Mouse (Mus musculus): ENCODE data around the gene Dclk1. TPM values are rescaled to one million over a fixed set of nuclear protein-coding genes. Genes with fewer than 3 reads are reported as not detected.

Dclk1 gene
- polyA plus RNA-seq, 1 experiment from 2014 or later: 11.8 TPM

DNA sequence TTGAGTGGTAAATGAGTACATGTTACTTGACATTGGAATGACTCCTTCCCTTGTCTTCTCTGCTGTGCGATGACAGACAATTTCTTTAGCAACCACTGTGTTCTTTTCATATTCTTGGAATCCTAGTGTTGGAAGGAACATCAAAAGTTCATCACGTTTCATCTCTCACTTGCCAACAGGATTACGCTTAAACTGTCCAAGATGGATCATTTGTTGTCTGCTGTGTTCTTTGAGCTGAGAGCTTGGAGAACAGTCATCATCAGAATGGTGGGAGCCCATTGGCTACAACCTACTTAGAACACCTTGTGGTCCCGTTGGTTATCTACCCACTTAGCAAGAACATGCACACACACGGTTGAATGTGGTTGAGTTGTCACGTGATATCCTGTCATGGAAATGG, 136.4 kb downstream of the Dclk1 start:
- no peak overlapping the region for H3K9ac ChIP-seq (ENCODE audit: low read length)
- H3K9me3 ChIP-seq (replicated peaks; ENCODE audit: control insufficient read depth, low read length): no peaks in the 10 kb centered on the region
- whole genome bisulfite sequencing: 94% methylated on average over 6 of the region's 6 CpGs
- no peak overlapping the region for H3K27ac ChIP-seq (ENCODE audit: low read length)
- no peaks in the 10 kb centered on the region for H3K36me3 ChIP-seq (ENCODE audit: control insufficient read depth, insufficient read depth, low read length)
- no peak overlapping the region for H3K4me3 ChIP-seq (replicated peaks; ENCODE audit: low read length)
- no peak overlapping the region for H3K4me2 ChIP-seq (ENCODE audit: low read depth, low read length)
- H3K27me3 ChIP-seq (ENCODE audit: control insufficient read depth, insufficient read depth, low read length): no peaks in the 10 kb centered on the region
- H3K4me1 ChIP-seq (ENCODE audit: control insufficient read depth, insufficient read depth, low read length): no peaks in the 10 kb centered on the region
- no peak for ATAC-seq (ENCODE audit: insufficient read depth, low FRiP score)

DNA sequence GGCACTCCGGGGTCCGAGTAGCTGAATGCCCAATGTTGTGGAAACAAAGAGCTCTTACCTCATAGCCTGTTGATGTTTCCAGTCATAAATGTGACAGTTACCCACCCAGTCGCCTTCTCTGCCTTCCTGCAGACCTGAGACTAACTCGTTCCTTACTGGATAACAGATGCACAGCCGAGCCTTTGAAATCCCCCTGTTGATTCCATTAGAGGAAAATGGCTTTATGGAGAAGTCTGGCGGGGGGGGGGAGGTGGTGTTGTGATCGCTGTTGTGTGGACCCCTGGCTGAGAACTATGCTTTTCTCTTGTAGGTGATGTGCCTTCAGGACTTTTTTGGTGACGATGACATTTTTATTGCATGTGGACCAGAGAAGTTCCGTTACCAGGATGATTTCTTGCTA, 138.3 kb downstream of the Dclk1 start:
- no peak overlapping the region for H3K27ac ChIP-seq (ENCODE audit: low read length)
- no peak overlapping the region for H3K9ac ChIP-seq (ENCODE audit: low read length)
- H3K4me3 ChIP-seq (replicated peaks; ENCODE audit: low read length): no peak overlapping the region
- ATAC-seq (ENCODE audit: insufficient read depth, low FRiP score): no peak
- 60% methylated on average over 9 of the region's 9 CpGs for WGBS
- H3K4me2 ChIP-seq (ENCODE audit: low read depth, low read length): no peak overlapping the region
- H3K27me3 ChIP-seq (ENCODE audit: control insufficient read depth, insufficient read depth, low read length): no peaks in the 10 kb centered on the region
- no peaks in the 10 kb centered on the region for H3K9me3 ChIP-seq (replicated peaks; ENCODE audit: control insufficient read depth, low read length)
- no peaks in the 10 kb centered on the region for H3K4me1 ChIP-seq (ENCODE audit: control insufficient read depth, insufficient read depth, low read length)
- no peaks in the 10 kb centered on the region for H3K36me3 ChIP-seq (ENCODE audit: control insufficient read depth, insufficient read depth, low read length)

DNA sequence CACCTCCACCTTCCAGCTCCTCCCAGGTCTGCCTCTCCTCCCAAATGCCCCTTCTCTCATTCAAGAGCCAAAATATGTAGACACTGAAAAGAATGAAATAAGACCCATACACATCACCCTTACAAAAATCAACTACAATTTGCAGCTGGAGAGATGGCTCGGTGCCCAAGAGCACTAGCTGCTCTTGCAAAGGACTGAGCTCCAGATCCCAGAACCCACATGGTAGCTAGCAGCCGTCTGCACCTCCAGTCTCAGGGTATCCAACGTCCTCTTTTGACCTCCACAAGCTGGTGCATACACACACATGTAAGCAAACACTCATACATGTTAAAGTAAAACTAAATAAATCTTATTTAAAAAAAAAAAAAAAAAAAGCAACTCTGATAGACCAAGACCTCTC, 150.4 kb downstream of the Dclk1 start:
- H3K27me3 ChIP-seq (ENCODE audit: control insufficient read depth, insufficient read depth, low read length): no peaks in the 10 kb centered on the region
- H3K27ac ChIP-seq (ENCODE audit: low read length): no peak overlapping the region
- 0 out of 2 replicates have a peak, but pooled peaks cover 2% of the 10 kb centered on the region for H3K4me1 ChIP-seq (ENCODE audit: control insufficient read depth, insufficient read depth, low read length)
- WGBS: 54% methylated on average over 3 of the region's 3 CpGs
- no peak for ATAC-seq (ENCODE audit: insufficient read depth, low FRiP score)
- no peaks in the 10 kb centered on the region for H3K36me3 ChIP-seq (ENCODE audit: control insufficient read depth, insufficient read depth, low read length)
- no peak overlapping the region for H3K9ac ChIP-seq (ENCODE audit: low read length)
- H3K9me3 ChIP-seq (replicated peaks; ENCODE audit: control insufficient read depth, low read length): no peaks in the 10 kb centered on the region
- H3K4me3 ChIP-seq (replicated peaks; ENCODE audit: low read length): no peak overlapping the region
- no peak overlapping the region for H3K4me2 ChIP-seq (ENCODE audit: low read depth, low read length)

DNA sequence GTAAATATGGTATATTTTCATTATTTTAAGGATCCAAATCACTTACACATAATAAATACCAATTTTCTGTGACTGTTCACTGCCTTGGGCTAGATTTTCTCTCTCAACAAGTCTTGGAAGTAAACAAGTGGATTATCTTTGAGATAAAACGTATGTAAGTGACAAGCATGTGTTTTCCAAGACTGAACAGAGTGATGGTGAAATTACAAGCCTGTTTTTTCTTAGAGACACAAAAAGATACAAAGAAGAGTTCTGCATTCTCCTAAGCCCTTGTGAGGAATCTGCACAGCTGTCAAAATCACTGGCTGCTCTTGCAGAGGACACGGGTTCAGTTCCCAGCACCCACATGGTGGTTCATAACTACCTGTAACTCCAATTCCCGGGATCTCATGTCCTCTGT, 151.4 kb downstream of the Dclk1 start:
- Histone ChIP-seq H3K9ac (ENCODE audit: low read length) (no peak overlapping the region), H3K9me3 (replicated peaks; ENCODE audit: control insufficient read depth, low read length) (no peaks in the 10 kb centered on the region), H3K4me1 (ENCODE audit: control insufficient read depth, insufficient read depth, low read length) (0 out of 2 replicates have a peak, but pooled peaks cover 2% of the 10 kb centered on the region), H3K4me3 (replicated peaks; ENCODE audit: low read length) (no peak overlapping the region), H3K27ac (ENCODE audit: low read length) (no peak overlapping the region), H3K36me3 (ENCODE audit: control insufficient read depth, insufficient read depth, low read length) (no peaks in the 10 kb centered on the region), H3K27me3 (ENCODE audit: control insufficient read depth, insufficient read depth, low read length) (no peaks in the 10 kb centered on the region), H3K4me2 (ENCODE audit: low read depth, low read length) (no peak overlapping the region)
- no peak for ATAC-seq (ENCODE audit: insufficient read depth, low FRiP score)
- 65% methylated on average over 3 of the region's 3 CpGs for WGBS

DNA sequence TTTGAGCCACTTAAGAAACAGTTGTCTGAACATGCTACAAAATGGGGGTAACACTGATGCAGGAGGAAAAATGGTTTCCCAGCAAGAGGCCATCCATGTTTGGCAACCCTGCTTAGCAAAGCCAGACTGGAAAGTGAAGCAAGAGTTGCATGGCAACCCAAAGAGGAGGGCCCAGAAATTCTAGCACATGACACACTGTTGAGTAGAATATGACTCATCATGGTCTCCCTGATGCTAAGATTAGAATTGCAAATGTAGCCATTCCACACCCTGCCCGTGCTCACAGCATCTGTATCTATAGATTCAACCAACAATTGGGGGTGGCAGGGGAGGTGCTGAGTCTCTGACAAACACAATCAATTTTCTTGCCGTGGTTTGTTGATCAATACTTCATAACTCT, 154.6 kb downstream of the Dclk1 start:
- no peaks in the 10 kb centered on the region for H3K27me3 ChIP-seq (ENCODE audit: control insufficient read depth, insufficient read depth, low read length)
- no peaks in the 10 kb centered on the region for H3K9me3 ChIP-seq (replicated peaks; ENCODE audit: control insufficient read depth, low read length)
- WGBS: 69% methylated on average over 2 of the region's 2 CpGs
- no peak for ATAC-seq (ENCODE audit: insufficient read depth, low FRiP score)
- H3K4me1 ChIP-seq (ENCODE audit: control insufficient read depth, insufficient read depth, low read length): 0 out of 2 replicates have a peak, but pooled peaks cover 2% of the 10 kb centered on the region
- H3K27ac ChIP-seq (ENCODE audit: low read length): no peak overlapping the region
- no peak overlapping the region for H3K9ac ChIP-seq (ENCODE audit: low read length)
- H3K36me3 ChIP-seq (ENCODE audit: control insufficient read depth, insufficient read depth, low read length): no peaks in the 10 kb centered on the region
- no peak overlapping the region for H3K4me2 ChIP-seq (ENCODE audit: low read depth, low read length)
- no peak overlapping the region for H3K4me3 ChIP-seq (replicated peaks; ENCODE audit: low read length)

DNA sequence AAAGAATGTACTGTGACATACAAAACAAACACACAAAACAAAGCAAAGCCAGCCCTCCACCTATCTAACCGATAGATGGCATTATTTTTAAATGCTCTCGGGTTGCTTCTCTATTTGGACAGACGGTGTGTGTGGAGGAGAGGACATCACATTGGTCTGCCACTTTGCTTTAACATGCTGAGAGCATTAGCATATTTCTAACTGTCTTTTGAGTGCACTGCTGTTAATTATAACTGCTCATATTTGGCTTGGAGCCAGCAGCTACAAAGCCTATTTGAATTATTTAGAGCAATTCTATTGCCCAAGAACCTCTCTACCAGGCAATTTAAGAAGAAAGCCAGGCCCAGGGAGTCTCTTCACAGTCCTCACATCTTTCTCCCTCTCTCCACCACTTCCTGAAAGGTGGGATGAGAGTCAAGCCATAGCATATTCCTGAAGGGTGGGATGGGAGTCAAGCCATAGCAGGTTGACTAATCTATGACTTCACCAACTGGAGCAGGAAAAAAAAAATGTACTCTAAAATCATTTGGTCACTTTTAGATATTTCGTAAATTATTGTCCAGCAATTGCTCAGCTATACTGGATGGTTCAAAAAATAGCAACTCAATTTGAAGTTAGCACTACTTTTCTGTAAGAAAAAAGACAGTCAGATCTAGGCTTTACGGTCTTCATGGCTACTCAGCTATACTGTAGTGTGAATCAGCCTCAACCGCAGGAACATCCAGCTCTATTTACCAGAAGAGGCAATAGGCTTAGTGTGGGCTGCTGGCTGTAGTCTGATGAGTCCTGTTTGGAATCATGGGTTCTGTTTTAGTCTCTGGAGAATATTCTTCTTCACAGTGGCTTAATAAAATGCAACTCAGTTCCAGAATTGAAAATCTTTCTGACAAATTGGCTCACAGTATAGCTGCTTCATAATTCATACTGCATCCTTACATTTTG, 155.9 kb downstream of the Dclk1 start:
- no peak overlapping the region for H3K27ac ChIP-seq (ENCODE audit: low read length)
- H3K27me3 ChIP-seq (ENCODE audit: control insufficient read depth, insufficient read depth, low read length): no peaks in the 10 kb centered on the region

DNA sequence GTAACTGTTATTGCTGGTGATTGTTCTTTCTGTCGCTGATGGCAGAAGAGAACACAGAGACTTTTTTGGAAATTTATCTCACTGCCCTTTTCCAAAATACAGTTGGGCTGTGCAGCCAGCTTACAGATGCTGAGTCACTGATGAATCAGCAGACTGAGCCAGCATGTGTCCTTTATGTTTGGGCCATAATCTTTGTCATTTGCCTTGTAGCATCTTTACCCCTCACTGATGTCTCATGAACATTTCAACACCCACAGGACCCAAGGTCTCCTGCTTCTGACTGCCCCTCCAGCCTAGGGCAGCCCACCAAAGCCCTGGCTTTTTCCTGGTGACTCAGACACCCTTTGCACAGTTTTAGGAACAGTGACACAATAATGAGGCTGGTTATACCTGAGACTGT, 159.1 kb downstream of the Dclk1 start:
- H3K36me3 ChIP-seq (ENCODE audit: control insufficient read depth, insufficient read depth, low read length): no peaks in the 10 kb centered on the region
- H3K27me3 ChIP-seq (ENCODE audit: control insufficient read depth, insufficient read depth, low read length): no peaks in the 10 kb centered on the region
- no peak for ATAC-seq (ENCODE audit: insufficient read depth, low FRiP score)
- H3K4me1 ChIP-seq (ENCODE audit: control insufficient read depth, insufficient read depth, low read length): no peaks in the 10 kb centered on the region
- H3K27ac ChIP-seq (ENCODE audit: low read length): no peak overlapping the region
- H3K9me3 ChIP-seq (replicated peaks; ENCODE audit: control insufficient read depth, low read length): no peaks in the 10 kb centered on the region
- no peak overlapping the region for H3K9ac ChIP-seq (ENCODE audit: low read length)
- no peak overlapping the region for H3K4me2 ChIP-seq (ENCODE audit: low read depth, low read length)
- WGBS: 76% methylated on average over 1 of the region's 1 CpGs
- H3K4me3 ChIP-seq (replicated peaks; ENCODE audit: low read length): no peak overlapping the region

More for the DNA sequence above, 155.9 kb downstream of the Dclk1 start:
- H3K4me2 ChIP-seq (ENCODE audit: low read depth, low read length): no peak overlapping the region
- H3K9ac ChIP-seq (ENCODE audit: low read length): no peak overlapping the region
- no peak for ATAC-seq (ENCODE audit: insufficient read depth, low FRiP score)
- 0 out of 2 replicates have a peak, but pooled peaks cover 2% of the 10 kb centered on the region for H3K4me1 ChIP-seq (ENCODE audit: control insufficient read depth, insufficient read depth, low read length)
- H3K4me3 ChIP-seq (replicated peaks; ENCODE audit: low read length): no peak overlapping the region
- H3K36me3 ChIP-seq (ENCODE audit: control insufficient read depth, insufficient read depth, low read length): no peaks in the 10 kb centered on the region
- WGBS: 78% methylated on average over 6 of the region's 6 CpGs
- H3K9me3 ChIP-seq (replicated peaks; ENCODE audit: control insufficient read depth, low read length): no peaks in the 10 kb centered on the region

DNA sequence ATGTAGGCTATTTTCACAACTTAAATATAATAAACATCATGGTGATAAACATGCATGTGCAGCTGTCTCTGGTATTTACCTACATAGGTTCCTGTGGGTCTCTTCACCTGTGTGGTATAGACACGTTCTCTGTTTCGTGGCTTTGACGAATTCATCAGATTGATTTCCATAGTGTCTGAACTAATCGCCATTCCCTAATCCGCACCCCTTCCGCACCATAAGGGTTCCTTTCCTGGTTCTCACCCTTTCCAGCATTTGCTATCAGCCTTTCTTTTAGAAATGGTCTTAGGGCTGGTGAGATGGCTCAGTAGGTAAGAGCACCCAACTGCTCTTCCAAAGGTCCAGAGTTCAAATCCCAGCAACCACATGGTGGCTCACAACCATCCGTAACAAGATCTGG, 162.6 kb downstream of the Dclk1 start:
- no peaks in the 10 kb centered on the region for H3K9me3 ChIP-seq (replicated peaks; ENCODE audit: control insufficient read depth, low read length)
- no peak for ATAC-seq (ENCODE audit: insufficient read depth, low FRiP score)

DNA sequence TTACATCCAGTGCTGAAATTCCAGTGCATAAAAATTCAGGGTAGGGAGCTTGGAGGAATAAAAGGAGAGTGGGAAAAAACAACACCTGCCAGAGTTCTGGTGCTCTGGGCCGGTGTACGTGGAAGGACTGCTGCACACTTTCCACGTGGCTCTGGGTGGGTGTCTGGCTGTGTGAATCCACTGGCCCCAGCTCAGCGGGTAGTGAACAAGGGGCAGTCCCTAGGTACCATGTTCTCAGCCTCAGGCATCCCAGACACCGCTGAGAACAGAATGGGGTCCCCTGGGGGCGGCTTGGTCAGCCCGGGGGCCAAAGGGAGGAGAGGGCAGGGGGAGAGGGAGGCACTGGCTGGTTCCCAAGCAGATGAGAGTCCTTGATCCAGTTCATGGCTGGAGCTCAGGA, 164.5 kb downstream of the Dclk1 start:
- no peak overlapping the region for H3K27ac ChIP-seq (ENCODE audit: low read length)
- WGBS: 73% methylated on average over 7 of the region's 7 CpGs
- no peak overlapping the region for H3K4me3 ChIP-seq (replicated peaks; ENCODE audit: low read length)
- H3K36me3 ChIP-seq (ENCODE audit: control insufficient read depth, insufficient read depth, low read length): no peaks in the 10 kb centered on the region
- no peak overlapping the region for H3K9ac ChIP-seq (ENCODE audit: low read length)
- no peak overlapping the region for H3K4me2 ChIP-seq (ENCODE audit: low read depth, low read length)
- no peaks in the 10 kb centered on the region for H3K27me3 ChIP-seq (ENCODE audit: control insufficient read depth, insufficient read depth, low read length)
- no peaks in the 10 kb centered on the region for H3K9me3 ChIP-seq (replicated peaks; ENCODE audit: control insufficient read depth, low read length)
- ATAC-seq (ENCODE audit: insufficient read depth, low FRiP score): no peak
- no peaks in the 10 kb centered on the region for H3K4me1 ChIP-seq (ENCODE audit: control insufficient read depth, insufficient read depth, low read length)

More for the DNA sequence above, 162.6 kb downstream of the Dclk1 start:
- H3K27ac ChIP-seq (ENCODE audit: low read length): no peak overlapping the region
- H3K36me3 ChIP-seq (ENCODE audit: control insufficient read depth, insufficient read depth, low read length): no peaks in the 10 kb centered on the region
- H3K9ac ChIP-seq (ENCODE audit: low read length): no peak overlapping the region
- no peaks in the 10 kb centered on the region for H3K4me1 ChIP-seq (ENCODE audit: control insufficient read depth, insufficient read depth, low read length)
- H3K27me3 ChIP-seq (ENCODE audit: control insufficient read depth, insufficient read depth, low read length): no peaks in the 10 kb centered on the region
- H3K4me3 ChIP-seq (replicated peaks; ENCODE audit: low read length): no peak overlapping the region
- WGBS: 93% methylated on average over 7 of the region's 7 CpGs
- no peak overlapping the region for H3K4me2 ChIP-seq (ENCODE audit: low read depth, low read length)
